Comparison of ENCODE assay signal across 8 mouse cellular contexts in the genomic region with DNA sequence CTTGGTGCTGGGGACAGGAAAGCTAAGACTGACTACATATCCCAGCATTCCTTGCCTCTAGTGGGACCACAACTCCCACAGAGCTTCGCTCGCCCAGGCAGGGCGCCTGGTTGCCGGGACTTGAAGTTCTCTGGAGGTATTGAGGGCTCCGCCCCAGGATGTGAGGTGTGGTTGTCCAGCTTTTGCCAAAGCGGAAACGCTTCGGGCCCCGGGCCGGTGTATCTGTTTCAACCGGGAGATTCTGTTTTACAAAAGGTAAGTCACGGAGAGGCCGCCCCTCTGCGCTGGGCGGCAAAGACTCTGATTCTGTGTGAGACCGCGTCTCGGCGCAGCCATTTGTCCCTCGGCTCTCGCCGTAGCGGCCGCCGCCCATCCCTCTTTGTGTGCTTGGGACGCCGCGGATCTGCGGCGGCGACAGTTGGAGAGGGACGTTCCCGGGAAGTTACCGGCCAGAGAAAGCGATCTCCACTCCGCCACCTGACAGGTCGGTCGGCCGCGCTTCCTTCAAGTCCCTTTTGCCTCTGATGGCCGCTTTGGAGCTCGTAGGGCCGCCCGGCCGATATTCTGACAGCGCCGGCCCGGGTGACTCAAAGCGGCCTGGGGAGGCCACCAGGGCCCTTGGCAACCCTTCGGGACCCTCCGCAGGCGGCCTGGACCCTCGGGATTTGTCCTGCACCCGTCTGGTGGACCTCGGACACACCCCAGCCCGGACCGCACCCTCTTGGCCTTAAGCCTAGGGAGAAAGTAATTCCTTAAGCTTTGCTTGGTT. TPM values are rescaled to one million over a fixed set of nuclear protein-coding genes. Genes with fewer than 3 reads are reported as not detected.
A peak's percentile ranks its signal among the peaks of the same experiment; 100 is the strongest.
DNase-seq lines count a peak whose midpoint lies in the region; ATAC-seq lines count a peak whose summit lies in the region.

A gene (plus strand): TSS at position 116 of the 769 bp plus-strand sequence.

- H3K9ac ChIP-seq in hindbrain, embryonic 15.5 days = peak within 1 kb of the TSS; percentile 98

- peak within 1 kb of the TSS; percentile 85 for H3K4me3 ChIP-seq in hindbrain, embryonic 15.5 days

- peak; percentile 91 for DNase-seq in T-cell, adult 2 months (ENCODE audit: low spot score)
- DNase-seq in cerebellum, postnatal 36 days = peak; percentile 88 to 91
- peak; percentile 92 to 94 for DNase-seq in frontal cortex, postnatal 36 days (ENCODE audit: low spot score in 2 of 2)
- peak; percentile 90 for DNase-seq in left cerebral cortex, adult 11 months (ENCODE audit: low spot score)
- peak; percentile 92 to 95 for DNase-seq in lung, postnatal 4 days
- DNase-seq in retina, postnatal 7 days (ENCODE audit: low read depth, low spot score) = peak; percentile 86
- DNase-seq in urinary bladder, adult 2 months (ENCODE audit: low spot score) = peak; percentile 82

- peak; percentile 100 for ATAC-seq in hindbrain, embryonic 15.5 days (ENCODE audit: low FRiP score, low read depth)

- 0% methylated on average over 56 of the region's 57 CpGs for WGBS in hindbrain, embryonic 15.5 days

- H3K4me1 ChIP-seq in hindbrain, embryonic 15.5 days (replicated peaks) = peaks cover 17% of the 10 kb centered on the region

- H3K27ac ChIP-seq in hindbrain, embryonic 15.5 days (replicated peaks) = peak within 1 kb of the TSS; percentile 91

- H3K4me2 ChIP-seq in hindbrain, embryonic 15.5 days = peak within 1 kb of the TSS; percentile 62

- H3K36me3 ChIP-seq in hindbrain, embryonic 15.5 days = peaks cover 6% of the 10 kb centered on the region

- H3K9me3 ChIP-seq in hindbrain, embryonic 15.5 days = no peaks in the 10 kb centered on the region

- H3K27me3 ChIP-seq in hindbrain, embryonic 15.5 days = no peaks in the 10 kb centered on the region

RNA-seq across cellular contexts. Expression of the gene that starts here (rescaled TPM):
- polyA plus RNA-seq in hindbrain, embryonic 15.5 days (2015; fragmentation: Nextera tagmentation; extraction: Ambion mirVana) = 159 and 166 TPM in 2 replicates
- 80.1 and 82.6 TPM in 2 replicates for polyA plus RNA-seq in urinary bladder, adult 2 months (2012; rRNA removed)

Comparison
In these comparisons a context has a peak if more than half of its experiments do, and no peak if none do; other contexts are left out.
1. Peak in every context shown above with its lines: DNase-seq, ATAC-seq, H3K4me3 ChIP-seq and H3K27ac ChIP-seq.